Mouse (Mus musculus) ovary, postnatal 14 days (tissue): ENCODE measurements around the gene Smg9.
A peak's percentile ranks its signal among the peaks of the same experiment; 100 is the strongest.

Experiments used
- DNase-seq: peaks from one replicate; pipeline ENCODE4 v3.0.0; 2022; ENCODE audit warnings: low spot score

The Smg9 gene

DNA sequence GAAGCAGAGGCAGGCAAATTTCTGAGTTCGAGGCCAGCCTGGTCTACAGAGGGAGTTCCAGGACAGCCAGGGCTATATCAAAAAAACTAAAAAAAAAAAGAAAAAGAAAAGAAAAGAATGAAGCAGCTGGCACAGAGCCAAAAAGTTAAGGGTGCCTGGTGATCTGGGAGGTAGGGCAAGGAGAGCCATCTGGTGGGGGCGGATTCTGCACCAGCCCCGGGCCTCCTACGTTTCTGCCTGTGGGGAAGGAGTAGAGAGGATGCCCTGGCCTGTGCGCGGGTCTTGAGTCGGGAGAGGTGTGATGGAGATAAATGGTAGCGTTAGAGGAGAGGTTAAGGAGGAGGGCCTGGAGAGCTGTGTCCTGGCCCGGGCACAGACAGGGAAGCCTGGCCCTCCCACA lies 8.8 kb downstream of the Smg9 start:
- no peak for DNase-seq

DNA sequence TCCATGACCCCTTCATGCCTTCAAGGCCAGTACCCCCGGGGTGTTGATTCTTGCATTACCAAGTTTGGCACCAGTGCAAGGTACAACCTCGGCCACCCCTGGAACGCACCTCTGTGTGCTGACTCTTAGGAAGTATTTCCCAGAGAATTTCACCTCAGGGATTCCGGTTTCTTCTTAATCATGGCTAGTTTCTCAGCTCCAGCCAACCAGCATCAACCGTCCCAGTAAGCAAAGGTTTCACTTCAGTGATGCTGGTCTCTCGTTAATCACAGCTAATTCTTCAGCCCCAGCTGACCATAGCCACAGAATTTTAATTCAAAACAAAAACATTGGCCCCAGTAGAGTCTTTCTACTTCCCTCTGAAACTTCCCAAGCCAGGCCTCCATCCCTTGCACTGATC lies 10.7 kb downstream of the Smg9 start:
- DNase-seq: no peak

DNA sequence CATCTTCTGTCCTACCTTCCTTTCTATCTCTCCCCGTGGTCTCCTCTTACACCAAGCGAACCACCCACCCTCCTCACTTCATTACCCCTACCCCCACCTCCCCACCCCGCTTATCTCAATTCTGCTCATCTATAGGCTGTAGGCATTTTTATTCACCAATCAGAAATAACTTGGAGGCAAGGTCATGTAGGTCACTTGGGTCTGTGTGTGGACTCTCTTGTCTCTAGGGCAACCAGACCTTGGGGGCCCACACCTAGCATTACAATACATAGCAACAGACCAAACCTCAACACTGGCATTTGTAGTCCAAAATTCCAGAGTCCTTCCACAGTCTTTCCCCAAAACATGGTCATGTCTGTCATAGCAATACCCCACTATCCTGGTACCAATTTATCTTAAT lies 11.4 kb downstream of the Smg9 start:
- no peak for DNase-seq

DNA sequence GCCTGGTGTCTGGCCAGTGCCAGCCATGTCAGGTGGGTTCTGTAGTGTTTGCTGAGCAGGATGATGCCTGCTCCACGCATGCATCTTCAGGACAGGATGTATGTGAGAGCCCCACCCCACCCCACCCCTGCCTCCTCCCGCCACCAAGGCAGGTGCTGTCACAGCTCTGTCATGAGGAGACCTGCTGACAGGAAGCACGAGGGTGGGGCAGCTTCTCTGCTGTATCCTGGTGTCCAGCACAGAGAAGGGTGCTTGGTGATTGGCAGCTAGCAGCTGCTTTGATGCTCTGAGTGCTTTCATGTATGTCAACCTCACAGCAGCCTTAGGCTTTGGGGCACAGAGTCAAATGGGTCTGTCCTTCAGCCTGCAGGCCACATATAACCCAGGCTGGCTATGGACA lies 14.2 kb downstream of the Smg9 start:
- DNase-seq: no peak

DNA sequence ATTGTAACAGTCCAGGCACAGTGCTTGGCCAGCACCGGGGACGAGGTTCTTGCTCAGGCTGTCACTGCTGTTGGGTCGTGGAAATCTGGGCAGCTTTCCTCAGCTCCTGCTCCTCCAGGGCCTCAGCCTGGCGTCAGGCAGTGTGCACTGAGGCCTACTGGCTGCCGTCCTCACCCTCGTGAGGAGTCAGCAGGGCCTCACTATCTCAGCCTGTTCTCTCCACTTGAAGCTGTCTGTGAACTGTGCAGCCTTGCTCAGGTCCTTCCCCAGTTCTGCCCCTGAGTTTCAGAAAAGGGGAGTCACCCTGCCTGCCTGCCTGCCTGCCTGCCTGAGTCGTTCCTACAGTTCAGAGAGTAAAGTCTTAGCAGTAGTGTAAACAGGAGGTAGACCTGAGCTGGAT lies 15.8 kb downstream of the Smg9 start:
- no peak for DNase-seq

DNA sequence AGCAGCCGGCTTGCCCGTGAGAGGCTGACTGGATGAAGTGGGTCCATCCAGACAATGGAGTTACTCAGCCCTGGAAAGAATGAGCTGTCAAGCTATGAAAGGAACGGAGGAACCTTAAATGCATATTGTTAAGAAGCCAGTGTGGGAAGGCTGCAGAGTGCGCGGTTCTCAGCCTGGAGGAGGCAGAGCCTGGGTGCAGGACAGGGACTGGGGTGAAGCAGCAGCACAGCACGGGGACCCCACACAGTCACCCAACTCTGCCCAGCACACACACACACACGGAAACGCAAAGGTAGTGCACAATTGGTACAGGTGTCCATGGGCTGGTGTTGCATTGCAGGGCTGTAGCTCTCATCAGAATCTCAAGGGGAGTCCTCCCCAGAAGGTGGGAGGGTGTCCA lies 20.2 kb downstream of the Smg9 start:
- DNase-seq: no peak

DNA sequence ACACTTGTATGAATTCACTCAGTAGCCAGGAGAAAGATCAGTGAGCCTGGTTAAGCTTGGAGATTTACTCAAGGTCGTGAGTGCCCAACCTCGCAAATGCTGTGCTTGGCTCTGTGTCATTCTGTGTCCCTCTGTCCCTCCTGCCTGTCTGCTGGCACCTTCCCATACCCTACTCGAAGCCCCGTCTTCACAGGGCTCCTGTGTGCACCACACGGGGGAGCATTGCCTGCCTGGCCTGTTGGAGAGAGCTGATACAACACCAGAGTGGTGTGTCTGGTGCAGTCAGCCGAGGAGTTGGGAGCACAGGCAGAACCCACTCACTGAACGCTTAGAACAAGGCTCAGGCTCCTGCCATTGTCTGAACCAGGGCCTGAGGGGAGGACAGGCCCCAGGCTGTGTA lies 22.2 kb downstream of the Smg9 start:
- DNase-seq: no peak

DNA sequence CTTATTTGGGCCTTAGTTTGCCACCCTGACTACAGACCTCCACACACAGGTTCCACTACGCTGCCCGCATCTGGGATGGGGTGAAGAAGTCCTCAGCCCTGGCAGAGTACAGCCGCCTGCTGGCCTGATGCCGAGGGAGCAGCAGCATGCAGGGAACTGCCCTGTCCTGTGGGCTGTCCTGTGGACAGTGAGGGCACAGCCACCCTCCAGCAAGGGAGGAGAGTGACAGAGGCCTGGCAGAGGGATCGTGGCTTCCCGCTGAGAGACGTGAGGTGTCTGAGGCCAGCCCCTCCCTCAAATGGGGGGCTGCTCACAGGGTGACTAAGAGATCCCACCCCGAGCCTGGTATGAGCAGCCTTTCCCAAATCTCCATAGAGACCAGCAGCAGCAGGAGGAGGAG lies 22.8 kb downstream of the Smg9 start:
- DNase-seq: no peak

DNA sequence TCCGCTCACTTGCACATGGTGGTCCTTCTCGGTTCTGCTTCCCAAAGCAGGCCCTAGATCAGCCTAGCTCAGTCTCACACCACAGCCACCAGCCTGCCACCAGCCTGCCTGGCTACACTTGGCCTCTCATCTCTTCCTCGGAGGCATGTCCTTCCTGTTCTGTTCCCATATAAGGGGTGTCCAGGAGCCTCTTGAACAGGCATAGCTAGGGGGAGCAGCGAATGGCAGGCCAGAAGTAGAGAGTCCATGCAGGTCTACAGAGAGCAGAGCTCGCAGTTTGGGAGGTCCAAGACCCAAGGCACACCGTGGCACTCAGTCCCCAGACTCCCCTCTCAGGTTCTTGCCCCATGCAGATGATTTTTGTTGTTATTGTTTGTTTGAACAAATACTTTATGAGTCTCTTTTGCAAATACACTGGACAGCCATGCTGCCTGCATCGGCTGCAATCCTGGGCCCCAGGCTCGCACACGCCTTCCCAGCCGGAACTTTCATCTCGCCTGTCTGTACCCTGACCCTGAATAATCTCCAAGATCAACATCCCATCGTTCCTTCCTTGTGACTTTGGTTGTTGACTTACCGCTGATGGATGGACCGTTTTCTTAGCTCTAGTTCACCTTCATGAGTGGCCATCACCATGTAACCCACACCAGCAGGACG lies 23.8 kb downstream of the Smg9 start:
- DNase-seq: no peak

DNA sequence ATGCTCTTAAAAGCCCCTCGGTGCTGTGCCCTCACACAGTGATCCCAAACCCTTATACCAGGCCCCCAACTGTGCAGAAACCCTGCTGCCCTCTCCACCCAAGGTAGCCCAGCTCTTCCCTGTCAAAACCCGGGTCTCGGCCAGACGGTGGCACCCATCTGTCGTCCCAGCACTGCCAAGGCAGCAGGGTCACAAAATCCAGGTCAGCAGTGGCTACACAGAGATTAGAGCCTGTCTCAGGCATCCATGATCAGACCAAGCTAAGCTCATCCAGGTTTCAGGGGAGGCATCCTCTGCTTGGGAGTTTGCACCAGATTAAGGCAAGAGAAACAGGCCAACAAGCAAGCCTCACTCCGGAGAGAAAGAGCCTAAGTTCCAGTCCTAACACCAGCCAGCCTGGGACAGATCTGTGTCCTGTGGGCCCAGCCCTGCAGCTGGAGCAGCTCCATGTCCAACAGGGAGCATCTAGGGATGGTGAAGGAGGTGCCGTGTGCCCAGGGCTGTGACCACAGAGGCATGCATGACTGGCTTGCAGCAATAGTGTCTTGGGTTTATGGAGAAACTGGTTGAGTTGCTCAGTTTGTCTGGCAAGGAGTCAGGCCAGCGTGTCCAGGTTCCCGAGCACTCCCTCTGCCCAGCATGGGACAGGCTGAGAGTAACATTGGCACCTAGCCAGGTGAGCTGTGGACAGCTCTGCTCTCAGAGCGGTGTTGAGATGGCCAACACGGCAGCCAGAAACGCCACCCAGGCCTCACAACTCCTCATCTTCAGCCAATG lies 24.7 kb downstream of the Smg9 start:
- peak; percentile 31 for DNase-seq

DNA sequence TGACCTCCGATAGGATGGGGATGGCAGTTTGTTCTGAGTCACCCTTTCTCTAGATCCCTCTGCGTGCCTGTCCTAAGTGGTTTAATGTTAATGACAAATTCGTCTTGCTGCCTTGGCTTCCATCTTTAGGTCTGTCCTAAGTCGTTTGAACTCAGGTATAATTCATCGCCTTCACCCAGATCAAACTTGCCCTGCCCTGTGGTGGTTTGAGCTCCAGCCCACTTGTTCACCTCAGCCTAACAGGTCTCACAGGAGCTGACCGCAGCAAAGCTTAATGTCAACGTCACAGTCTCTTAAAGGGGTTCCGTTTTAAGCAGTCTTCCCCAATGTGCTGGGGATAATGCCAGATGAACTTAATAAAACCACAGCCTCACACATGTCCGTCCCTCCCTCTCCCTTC lies 26.5 kb downstream of the Smg9 start:
- DNase-seq: no peak

DNA sequence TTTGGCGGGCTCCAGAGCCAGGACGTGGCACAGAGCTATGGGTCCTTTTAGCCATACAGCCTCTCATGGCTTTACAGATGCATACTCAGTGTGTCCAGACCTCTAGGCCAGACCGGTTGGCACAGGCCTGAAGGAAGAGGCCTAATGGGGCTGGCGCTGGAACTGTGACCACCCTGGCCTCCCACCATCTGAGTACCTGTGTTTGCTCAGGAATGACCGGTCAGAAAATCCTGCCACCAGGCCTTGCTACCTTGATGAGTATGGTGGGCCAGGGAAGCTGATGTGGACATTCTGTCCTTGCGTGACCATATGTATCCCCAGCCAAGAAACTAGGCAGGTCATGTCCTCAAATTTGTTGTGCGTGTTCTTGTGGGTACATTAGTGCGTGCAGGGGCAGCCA lies 27.7 kb downstream of the Smg9 start:
- no peak for DNase-seq

DNA sequence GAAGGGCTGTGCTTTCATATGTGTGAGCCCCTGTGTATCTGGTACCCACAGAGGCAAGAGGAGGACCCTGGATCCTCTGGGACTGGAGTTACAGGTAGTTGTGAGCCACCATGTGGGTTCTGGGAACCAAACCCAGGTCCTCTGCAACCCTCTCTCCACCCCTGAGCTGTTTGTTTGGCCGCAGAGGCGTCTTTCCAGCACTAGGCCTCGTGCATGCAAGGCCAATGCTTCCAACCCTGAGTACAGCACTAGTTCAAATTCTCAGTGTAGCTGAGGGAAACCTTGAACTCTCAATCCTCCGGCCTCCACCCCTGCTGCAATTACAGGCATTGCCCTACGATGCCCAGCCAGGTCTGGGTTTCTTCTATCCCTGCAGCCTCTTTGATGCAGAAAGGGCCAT lies 29.3 kb downstream of the Smg9 start:
- DNase-seq: no peak

DNA sequence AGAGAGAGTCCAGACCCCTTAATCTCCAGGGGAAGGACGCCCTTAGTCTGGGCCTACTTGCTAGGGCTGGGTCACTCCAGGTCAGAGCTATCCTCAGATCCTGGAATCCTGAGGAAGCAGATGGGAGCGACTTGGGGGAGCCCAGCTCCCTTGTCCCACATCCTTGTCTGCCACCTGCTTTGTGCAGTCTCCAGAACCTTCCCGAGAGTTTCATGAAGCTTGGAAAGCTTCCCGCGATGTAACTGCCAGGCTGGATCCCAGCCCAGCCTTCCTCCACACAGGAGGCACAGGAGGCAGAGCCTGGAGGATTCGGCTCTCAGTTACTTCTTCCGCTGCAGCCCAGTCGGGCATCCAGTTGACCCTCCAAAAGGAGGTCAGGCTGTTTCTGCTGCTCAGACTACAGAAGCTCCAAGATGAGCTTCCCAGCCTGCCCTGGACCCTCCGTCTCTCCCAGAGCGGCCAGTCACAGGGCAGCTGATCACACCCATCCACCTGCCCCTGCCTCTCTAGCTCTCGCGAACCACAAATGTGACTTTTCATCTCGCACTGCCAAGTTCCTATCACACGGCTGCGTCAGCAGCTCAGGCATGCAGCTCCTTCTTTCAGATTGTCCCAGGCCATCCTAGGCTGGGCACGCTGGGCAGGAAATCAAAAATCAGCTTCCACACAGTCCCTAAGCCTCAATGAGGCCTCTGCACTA lies 30.1 kb downstream of the Smg9 start:
- DNase-seq: peak; percentile 29

DNA sequence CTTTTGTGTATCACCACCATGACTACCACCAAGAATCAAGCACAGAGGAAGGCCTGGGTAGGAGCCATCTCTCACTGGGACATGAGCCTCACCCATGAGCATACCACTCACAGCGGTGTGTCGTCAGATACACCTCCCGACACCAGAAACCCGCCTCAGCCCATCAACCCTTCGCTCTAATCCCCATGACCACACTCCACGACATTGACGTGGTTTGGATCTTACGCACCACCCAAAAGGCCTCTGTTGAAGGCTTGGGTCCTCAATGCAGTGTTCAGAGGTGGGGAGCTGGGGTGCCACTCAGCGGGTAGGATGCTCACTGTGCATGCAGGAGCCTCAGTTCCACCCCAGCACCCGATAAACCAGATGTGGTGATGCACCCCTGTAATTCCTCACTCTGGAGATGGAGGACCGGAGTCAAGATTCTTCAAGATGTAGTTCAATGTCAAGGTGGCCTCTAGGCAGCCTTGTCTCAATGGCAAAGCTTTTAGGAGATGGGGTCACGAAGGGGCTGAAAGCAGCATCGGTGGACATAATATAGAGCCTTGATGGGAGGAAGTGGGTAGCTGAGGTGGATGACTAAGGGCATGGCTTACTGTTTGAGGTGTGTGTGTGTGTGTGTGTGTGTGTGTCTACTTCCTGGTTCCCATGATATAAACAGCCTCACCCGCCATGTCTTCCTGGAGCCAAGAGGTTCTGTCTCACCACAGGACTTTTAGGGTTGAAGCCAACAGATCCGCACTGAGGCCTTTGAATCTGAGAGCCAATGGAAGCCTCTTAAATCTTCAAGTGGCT lies 31.3 kb downstream of the Smg9 start:
- no peak for DNase-seq

DNA sequence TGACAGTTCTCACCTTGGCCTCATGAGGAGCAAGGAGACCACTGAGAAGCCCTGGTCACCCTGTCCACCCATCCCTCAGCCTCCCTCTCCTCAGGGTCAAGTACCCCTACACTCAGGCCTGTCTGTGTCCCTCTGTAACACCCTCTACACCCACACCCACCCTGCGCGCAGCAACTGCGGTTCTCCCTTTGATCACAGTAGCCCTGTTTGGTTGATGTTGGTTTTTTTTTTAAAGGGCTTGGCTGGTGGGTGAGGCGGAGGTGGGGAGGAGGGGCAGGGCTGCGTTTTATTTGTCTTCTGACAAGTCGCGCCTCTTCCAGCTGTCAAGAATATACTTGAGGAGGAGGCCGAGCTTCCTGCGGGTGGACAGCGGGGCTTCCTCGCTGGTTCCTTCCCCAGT lies 32.3 kb downstream of the Smg9 start:
- DNase-seq: no peak

DNA sequence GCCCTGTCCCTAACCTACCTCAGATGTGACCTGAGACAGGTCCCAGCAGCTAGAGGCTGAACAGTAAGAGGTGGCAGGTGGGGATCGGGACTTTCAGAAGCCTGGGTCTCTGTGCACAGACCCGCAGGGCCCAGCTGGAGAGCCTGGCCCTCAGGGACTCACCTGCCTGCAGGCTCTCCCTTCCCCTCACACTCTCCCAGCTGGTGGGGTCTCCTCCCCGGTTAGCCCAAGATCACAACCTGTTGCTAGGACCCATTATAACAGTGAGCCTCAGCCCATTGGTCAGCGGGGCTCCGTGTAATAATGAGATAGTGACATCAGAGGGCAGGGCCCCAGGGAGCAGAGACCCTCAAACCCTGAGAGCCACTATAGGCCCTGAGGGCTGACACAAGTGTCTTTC lies 35.9 kb downstream of the Smg9 start:
- DNase-seq: no peak

DNA sequence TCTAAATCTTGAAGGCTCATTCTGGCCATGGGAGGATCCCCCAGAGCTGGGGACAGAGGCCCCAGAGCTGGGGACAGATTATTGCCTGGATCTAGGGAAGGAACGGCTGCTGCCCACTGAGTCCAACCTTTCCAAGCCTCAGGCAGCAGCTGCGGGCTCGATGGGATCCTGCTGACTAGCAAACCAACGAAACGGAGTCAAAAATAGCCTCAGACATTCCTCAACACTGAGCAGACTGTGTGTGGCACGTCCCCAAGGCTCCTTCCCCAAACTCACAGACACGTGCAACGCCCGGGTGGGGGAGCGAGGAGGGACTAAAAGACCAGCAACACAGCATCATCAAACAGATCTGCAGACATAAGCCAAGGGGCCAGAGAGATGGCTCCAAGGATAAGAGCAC lies 38.6 kb downstream of the Smg9 start:
- DNase-seq: no peak

DNA sequence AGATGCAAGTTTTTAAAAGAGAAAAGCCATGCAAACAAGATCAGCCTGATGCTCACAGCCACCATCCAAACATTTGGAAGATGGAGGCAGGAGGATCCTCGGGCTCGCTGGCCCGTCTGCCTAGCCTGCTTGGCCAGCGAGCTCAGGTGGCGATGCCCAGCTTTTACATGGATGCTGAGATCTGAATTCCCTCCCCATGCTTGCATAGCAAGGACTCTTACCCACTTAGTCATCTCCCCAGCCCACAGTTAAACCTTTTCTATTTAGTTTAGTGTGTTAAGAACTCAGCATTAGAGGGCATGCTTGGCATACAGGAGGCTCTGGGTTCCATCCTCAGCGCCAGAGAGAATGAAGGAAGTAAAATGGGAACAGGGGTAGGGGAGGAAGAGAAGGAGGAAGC lies 39.8 kb downstream of the Smg9 start:
- no peak for DNase-seq

DNA sequence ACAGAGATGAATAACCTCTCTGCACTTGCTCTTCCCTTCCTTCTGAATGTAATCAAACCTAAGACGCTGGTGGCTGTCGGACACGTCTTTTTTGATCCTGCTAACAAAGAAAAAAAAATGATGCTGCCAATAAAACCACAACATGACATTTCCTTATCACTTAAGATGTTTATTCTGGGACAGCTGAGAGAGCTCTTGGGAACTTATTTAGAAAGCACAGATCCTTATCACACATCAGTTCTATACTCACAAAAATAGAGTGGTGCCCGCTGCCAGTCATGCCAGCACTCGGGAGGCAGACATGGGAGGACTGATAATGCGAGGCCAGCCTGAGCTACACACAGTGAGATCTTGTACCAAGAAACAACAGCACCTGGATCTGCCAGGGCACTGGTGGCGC lies 40.5 kb downstream of the Smg9 start:
- DNase-seq: no peak

DNA sequence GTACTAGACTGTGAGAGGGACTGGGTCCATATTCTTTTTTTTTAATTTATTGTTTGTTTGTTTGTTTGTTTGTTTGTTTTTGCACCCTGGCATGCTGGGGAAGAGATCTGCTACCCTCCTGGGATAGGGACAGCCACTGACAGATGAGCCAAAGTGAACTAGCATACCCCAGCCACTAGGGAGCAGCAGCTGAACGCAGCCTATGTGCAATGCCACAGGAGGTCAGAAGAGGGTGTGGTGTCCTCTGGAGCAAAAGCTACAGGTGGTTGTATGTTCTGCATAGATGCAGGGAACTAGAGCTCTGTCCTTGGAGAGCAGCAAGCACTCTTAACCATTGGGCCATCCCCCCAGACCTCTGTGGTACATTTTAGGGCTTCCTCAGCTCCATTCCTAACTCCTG lies 42.4 kb downstream of the Smg9 start:
- DNase-seq: peak; percentile 43

DNA sequence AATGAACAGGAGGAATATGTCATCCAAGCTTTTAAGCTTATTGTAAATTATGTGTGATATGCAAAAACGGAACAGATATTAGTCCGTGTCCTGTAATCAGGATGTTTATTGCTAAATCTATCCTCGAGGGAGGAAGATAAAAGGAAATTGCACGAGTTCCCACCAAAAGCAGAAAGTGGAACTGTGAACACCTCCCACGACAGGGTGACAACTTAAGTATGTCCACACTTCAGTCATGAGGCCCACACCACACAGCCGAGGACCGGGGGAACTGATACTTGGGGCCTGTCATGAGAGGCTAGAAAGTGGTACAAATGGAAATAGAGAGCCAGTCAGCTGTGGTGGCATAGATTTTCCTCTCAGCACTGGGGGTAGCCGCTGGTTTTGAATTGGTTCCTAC lies 42.9 kb downstream of the Smg9 start:
- no peak for DNase-seq
